In genomic region chr10:40497301-40498041, GRCm38 (mm10) we compare ENCODE assay signal across 11 mouse cellular contexts.
A peak's percentile ranks its signal among the peaks of the same experiment; 100 is the strongest.
DNase-seq lines count a peak whose midpoint lies in the region; ATAC-seq and TF ChIP-seq lines count a peak whose summit lies in the region.
"Had no signal": no experiment of that assay in that cellular context is flagged by ENCODE, and none has a peak within 500 bp of the region (broad histone marks: within the 10 kb centered on the region; RNA-seq: fewer than 3 reads in every experiment).

No protein-coding gene starts in this region.

- peaks cover 27% of the 10 kb centered on the region for H3K4me1 ChIP-seq in liver, adult 2 months (ENCODE audit: control insufficient read depth, insufficient read depth, low read length)
- H3K4me1 ChIP-seq in liver, embryonic 11.5 days (replicated peaks; ENCODE audit: control insufficient read depth, insufficient read depth, low read length), result peaks cover 8% of the 10 kb centered on the region
- H3K4me1 ChIP-seq in MEL (ENCODE audit: control insufficient read depth in 1 of 2, insufficient read depth in 2 of 2, low read length in 2 of 2), result peaks cover 12 to 15% of the 10 kb centered on the region in 2 experiments

- TF ChIP-seq RAD21 in MEL (IDR thresholded peaks at IDR 0.05; ENCODE audit: low read depth, low read length), result no peak

- TF ChIP-seq POLR2A in liver, adult 2 months (IDR thresholded peaks at IDR 0.05; ENCODE audit: extremely low read depth, insufficient read depth, low read length), result no peak
- no peak for TF ChIP-seq POLR2A in MEL (IDR thresholded peaks at IDR 0.05; ENCODE audit: control insufficient read depth in 1 of 2, insufficient read depth in 1 of 2, low read depth in 1 of 2, low read length in 2 of 2, poor library complexity in 1 of 2)

- 55% methylated on average over 9 of the region's 9 CpGs for WGBS in liver, adult 2 months
- WGBS in liver, embryonic 11.5 days, result 55% methylated on average over 9 of the region's 9 CpGs

- no peak overlapping the region for H3K4me3 ChIP-seq in liver, adult 2 months (ENCODE audit: insufficient read depth, low read depth, low read length)
- no peak overlapping the region for H3K4me3 ChIP-seq in liver, embryonic 11.5 days (ENCODE audit: low read depth, low read length)
- H3K4me3 ChIP-seq in MEL (ENCODE audit: control insufficient read depth in 1 of 2, insufficient read depth in 1 of 2, low read depth in 2 of 2, low read length in 2 of 2), result no peak overlapping the region

- no peak overlapping the region for H3K9ac ChIP-seq in liver, adult 2 months (ENCODE audit: low read depth, low read length)
- H3K9ac ChIP-seq in liver, embryonic 11.5 days (ENCODE audit: low read depth, low read length), result no peak overlapping the region
- H3K9ac ChIP-seq in MEL (ENCODE audit: control insufficient read depth, low read depth, low read length, poor library complexity, severe bottlenecking), result no peak overlapping the region

- no peaks in the 10 kb centered on the region for H3K27me3 ChIP-seq in liver, adult 2 months (ENCODE audit: control insufficient read depth, insufficient read depth, low read length)
- no peaks in the 10 kb centered on the region for H3K27me3 ChIP-seq in liver, embryonic 11.5 days (replicated peaks; ENCODE audit: control insufficient read depth, insufficient read depth, low read length)
- no peaks in the 10 kb centered on the region; a peak in 1 of 4 replicates for H3K27me3 ChIP-seq in MEL (ENCODE audit: control insufficient read depth in 1 of 2, insufficient read depth in 2 of 2, low read length in 2 of 2)

- ATAC-seq in liver, embryonic 11.5 days (replicated peaks; ENCODE audit: low FRiP score), result no peak
- ATAC-seq in granulocyte monocyte progenitor cell, adult 5-6 weeks (replicated peaks; ENCODE audit: poor library complexity, severe bottlenecking), result peak; percentile 66
- ATAC-seq in neutrophil, adult 5-6 weeks (ENCODE audit: extremely low read depth, insufficient number of reproducible peaks, low FRiP score, poor library complexity, severe bottlenecking), result peak; percentile 17; the same call in 1 of the 2 replicates
- ATAC-seq in cerebellum, adult (ENCODE audit: insufficient number of reproducible peaks, low FRiP score, low TSS enrichment), result no peak
- ATAC-seq: hindbrain, embryonic 16.5 days had no signal

- H3K36me3 ChIP-seq in liver, adult 2 months (ENCODE audit: control insufficient read depth, insufficient read depth, low read length), result no peaks in the 10 kb centered on the region
- H3K36me3 ChIP-seq in liver, embryonic 11.5 days (ENCODE audit: control insufficient read depth, insufficient read depth, low read length), result no peaks in the 10 kb centered on the region
- H3K36me3 ChIP-seq in MEL (ENCODE audit: control insufficient read depth in 1 of 2, insufficient read depth in 2 of 2, low read length in 2 of 2), result peaks cover 0 to 13% of the 10 kb centered on the region in 2 experiments; a peak in 2 of 4 replicates

- TF ChIP-seq CTCF in liver, adult 2 months (IDR thresholded peaks at IDR 0.05; ENCODE audit: low read depth, low read length), result no peak
- no peak for TF ChIP-seq CTCF in MEL (IDR thresholded peaks at IDR 0.05 in 2 of 3, conservative IDR thresholded peaks at IDR 0.05 in 1 of 3; ENCODE audit: control insufficient read depth in 1 of 3, insufficient read depth in 1 of 3, low read depth in 2 of 3, low read length in 3 of 3, poor library complexity in 1 of 3, severe bottlenecking in 1 of 3)

- H3K4me2 ChIP-seq in liver, embryonic 11.5 days, result no peak overlapping the region

- H3K9me3 ChIP-seq in liver, embryonic 11.5 days (ENCODE audit: control insufficient read depth, low read length), result no peaks in the 10 kb centered on the region
- no peaks in the 10 kb centered on the region for H3K9me3 ChIP-seq in MEL (replicated peaks; ENCODE audit: insufficient read depth, low read length)

- DNase-seq in liver, adult 2 months (ENCODE audit: extremely low read depth, low read depth, low spot score), result peak; percentile 74
- no peak for DNase-seq in liver, embryonic 11.5 days (ENCODE audit: low spot score)
- no peak for DNase-seq in MEL (ENCODE audit: low read depth, low spot score)
- no peak for DNase-seq in ovary, postnatal 14 days (ENCODE audit: low spot score)
- DNase-seq: heart, adult 11 months; lung, adult 18-20 months; right cerebral cortex, postnatal 4 days had no signal

- H3K27ac ChIP-seq in liver, adult 2 months (replicated peaks; ENCODE audit: insufficient read depth, low read depth, low read length), result peak overlapping the region; percentile 69
- no peak overlapping the region for H3K27ac ChIP-seq in liver, embryonic 11.5 days (ENCODE audit: low read depth, low read length)
- no peak overlapping the region for H3K27ac ChIP-seq in MEL (ENCODE audit: control insufficient read depth, low read depth, low read length)

- H3K79me2 ChIP-seq in liver, adult 2 months (ENCODE audit: control insufficient read depth, insufficient read depth, low read length), result no peaks in the 10 kb centered on the region
- no peaks in the 10 kb centered on the region; the same call in 1 of the 2 replicates for H3K79me2 ChIP-seq in MEL (ENCODE audit: control insufficient read depth, insufficient read depth, low read length, poor library complexity)

- no peak for TF ChIP-seq EP300 in MEL (IDR thresholded peaks at IDR 0.05; ENCODE audit: low read depth in 1 of 2, low read length in 2 of 2)

TF ChIP-seq in MEL, 35 proteins besides CTCF, POLR2A, EP300 and RAD21:
- TF ChIP-seq TCF12 (IDR thresholded peaks at IDR 0.05; ENCODE audit: low read depth, low read length) (0 out of 2 replicates have a peak, but pooled peaks have one; percentile 15), GATA1 (IDR thresholded peaks at IDR 0.05; ENCODE audit: low read depth, low read length) (no peak)

Comparison
In these comparisons a context has a peak if more than half of its experiments do, and no peak if none do; other contexts are left out.
1. ATAC-seq: peak in granulocyte monocyte progenitor cell, adult 5-6 weeks (single experiment) and neutrophil, adult 5-6 weeks (single experiment); none in liver, embryonic 11.5 days (single experiment) and cerebellum, adult (single experiment).